Mouse (Mus musculus) lung, postnatal 36 days (tissue): Measurements from ENCODE around the gene Parp8.
"Not testable (repeated sequence)": the region's sequence is repeated elsewhere in the genome, so short reads cannot be mapped to it uniquely, and the experiment has no call there.

Experiments
- DNase-seq: peaks from one replicate; pipeline ENCODE4 v3.0.0; 2022; ENCODE audit warnings: mixed read lengths

Parp8 gene

GRCm38 (mm10) chr13:116958776-116959589, 66.4 kb downstream of the Parp8 start:
- DNase-seq, result no peak

- no peak for DNase-seq
Measured at GRCm38 (mm10) chr13:116957577-116957976, 67.8 kb downstream of the Parp8 start.

GRCm38 (mm10) chr13:116951336-116951735, 74.0 kb downstream of the Parp8 start:
- no peak for DNase-seq

GRCm38 (mm10) chr13:116949527-116949926, 75.8 kb downstream of the Parp8 start:
- DNase-seq, result no peak

- DNase-seq, result no peak
Measured at GRCm38 (mm10) chr13:116949056-116949455, 76.3 kb downstream of the Parp8 start.

GRCm38 (mm10) chr13:116948299-116948659, 77.1 kb downstream of the Parp8 start:
- no peak for DNase-seq

GRCm38 (mm10) chr13:116947611-116948298, 77.6 kb downstream of the Parp8 start:
- no peak for DNase-seq

GRCm38 (mm10) chr13:116946566-116946965, 78.8 kb downstream of the Parp8 start:
- DNase-seq, result no peak

GRCm38 (mm10) chr13:116941280-116942015, 83.9 kb downstream of the Parp8 start:
- no peak for DNase-seq

- DNase-seq, result no peak
Measured at GRCm38 (mm10) chr13:116940761-116941160, 84.6 kb downstream of the Parp8 start.

GRCm38 (mm10) chr13:116937019-116937418, 88.3 kb downstream of the Parp8 start:
- not testable (repeated sequence) for DNase-seq

GRCm38 (mm10) chr13:116917387-116917930, 107.9 kb downstream of the Parp8 start:
- DNase-seq, result no peak

GRCm38 (mm10) chr13:116908284-116908683, 117.1 kb downstream of the Parp8 start:
- DNase-seq, result no peak

GRCm38 (mm10) chr13:116903394-116903793, 121.9 kb downstream of the Parp8 start:
- DNase-seq, result no peak

GRCm38 (mm10) chr13:116898395-116898794, 126.9 kb downstream of the Parp8 start:
- DNase-seq, result no peak

- DNase-seq, result no peak
Measured at GRCm38 (mm10) chr13:116897711-116898110, 127.6 kb downstream of the Parp8 start.

GRCm38 (mm10) chr13:116884422-116884942, 140.9 kb downstream of the Parp8 start:
- DNase-seq, result no peak

GRCm38 (mm10) chr13:116882226-116882625, 143.1 kb downstream of the Parp8 start:
- no peak for DNase-seq

- DNase-seq, result no peak
Measured at GRCm38 (mm10) chr13:116879580-116880192, 145.7 kb downstream of the Parp8 start.

- DNase-seq, result no peak
Measured at GRCm38 (mm10) chr13:116870221-116870620, 155.1 kb downstream of the Parp8 start.

GRCm38 (mm10) chr13:116843937-116844336, 181.4 kb downstream of the Parp8 start:
- no peak for DNase-seq

- no peak for DNase-seq
Measured at GRCm38 (mm10) chr13:116830984-116831383, 194.4 kb downstream of the Parp8 start.

GRCm38 (mm10) chr13:116829015-116829414, 196.3 kb downstream of the Parp8 start:
- DNase-seq, result no peak
